Mouse (Mus musculus) kidney, adult 2 months (tissue): ENCODE data around the gene Snx32.

Experiments used
- CTCF ChIP-seq: fragments of 200-500 bp; conservative IDR thresholded peaks from 2 replicates; pipeline ENCODE4 v1.5.1; 2011; ENCODE audit warnings: low read depth, mild to moderate bottlenecking, control low read depth, low read length, moderate library complexity, mixed read lengths; ENCODE audit not compliant: insufficient read depth, insufficient read length
- POLR2A ChIP-seq: fragments of 200-500 bp; IDR thresholded peaks from one replicate; pipeline ENCODE4 v1.6.1; 2011; ENCODE audit warnings: low read depth, low read length, control low read depth

- TF ChIP-seq CTCF = no peak
- TF ChIP-seq POLR2A = no peak
These were observed 8.4 kb upstream of the Snx32 start for GRCm38 (mm10) chr19:5518721-5519120.
